Mouse (Mus musculus) neural tube, embryonic 11.5 days (tissue): ENCODE data around the gene Zdhhc5. TPM values are rescaled to one million over a fixed set of nuclear protein-coding genes. Genes with fewer than 3 reads are reported as not detected.

ENCODE experiments used
- ATAC-seq: fragments of 200-750 bp; cut with Nextera tagmentation; 2 replicates; pipeline ENCODE4 v1.8.0; 2017; ENCODE audit warnings: moderate number of reproducible peaks, mild to moderate bottlenecking, moderate TSS enrichment, moderate library complexity; ENCODE audit not compliant: insufficient read depth, low FRiP score, low TSS enrichment
- DNase-seq: peaks from one replicate; pipeline ENCODE4 v3.0.0-alpha.2; 2015; ENCODE audit warnings: low spot score
- H3K27ac ChIP-seq: fragments of 300-500 bp; sonication (generic); 2 replicates; pipeline ENCODE4 v1.5.1; 2014; ENCODE audit warnings: low read depth, mild to moderate bottlenecking, low read length
- H3K27me3 ChIP-seq: fragments of 300-500 bp; sonication (generic); 2 replicates; pipeline ENCODE4 v1.6.1; 2014; ENCODE audit warnings: mild to moderate bottlenecking, low read length, mixed read lengths; ENCODE audit not compliant: control insufficient read depth, insufficient read depth
- H3K36me3 ChIP-seq: fragments of 300-500 bp; sonication (generic); 2 replicates; pipeline ENCODE4 v1.6.1; 2014; ENCODE audit warnings: mild to moderate bottlenecking, low read length, moderate library complexity, mixed read lengths; ENCODE audit not compliant: control insufficient read depth, insufficient read depth
- H3K4me1 ChIP-seq: fragments of 300-500 bp; sonication (generic); 2 replicates; pipeline ENCODE4 v1.6.1; 2014; ENCODE audit warnings: low read length, mixed read lengths; ENCODE audit not compliant: control insufficient read depth, insufficient read depth
- H3K4me2 ChIP-seq: fragments of 300-500 bp; sonication (generic); 2 replicates; pipeline ENCODE4 v1.6.1; 2014; ENCODE audit warnings: low read depth, mild to moderate bottlenecking, moderate library complexity
- H3K4me3 ChIP-seq: fragments of 300-500 bp; sonication (generic); 2 replicates; pipeline ENCODE4 v1.5.1; 2014; ENCODE audit warnings: low read depth, low read length
- H3K9ac ChIP-seq: fragments of 300-500 bp; sonication (generic); 2 replicates; pipeline ENCODE4 v1.6.1; 2014; ENCODE audit warnings: mild to moderate bottlenecking, low read length
- H3K9me3 ChIP-seq: fragments of 300-500 bp; sonication (generic); 2 replicates; pipeline ENCODE4 v1.6.1; 2016; ENCODE audit warnings: low read length; ENCODE audit not compliant: control insufficient read depth
- WGBS: fragments of 180-500 bp; shearing (Covaris S2); extraction: QIAGEN DNeasy Blood & Tissue Kit; methylation state at CpG from one replicate; pipeline ENCODE4 v1.1.7; 2014; 5-methylcytosine and 5-hydroxymethylcytosine counted together
- microRNA counts: library from miRNA; unstranded; fragments of <30 nt; microRNA quantifications from one replicate; lab custom pipeline; 2015
- microRNA-seq: library from miRNA; unstranded; fragments of <30 nt; microRNA quantifications from one replicate; pipeline ENCODE4, GENCODE M21; 2016
- polyA plus RNA-seq: library from polyadenylated mRNA; unstranded; fragments of >200 nt; fragmentation: Nextera tagmentation; extraction: Ambion mirVana; gene quantifications from 2 replicates; pipeline ENCODE4 v1.2.1, GENCODE M21; 2014

Zdhhc5 gene
- polyA plus RNA-seq, 1 experiment from 2014 or later = 27.6 TPM

DNA sequence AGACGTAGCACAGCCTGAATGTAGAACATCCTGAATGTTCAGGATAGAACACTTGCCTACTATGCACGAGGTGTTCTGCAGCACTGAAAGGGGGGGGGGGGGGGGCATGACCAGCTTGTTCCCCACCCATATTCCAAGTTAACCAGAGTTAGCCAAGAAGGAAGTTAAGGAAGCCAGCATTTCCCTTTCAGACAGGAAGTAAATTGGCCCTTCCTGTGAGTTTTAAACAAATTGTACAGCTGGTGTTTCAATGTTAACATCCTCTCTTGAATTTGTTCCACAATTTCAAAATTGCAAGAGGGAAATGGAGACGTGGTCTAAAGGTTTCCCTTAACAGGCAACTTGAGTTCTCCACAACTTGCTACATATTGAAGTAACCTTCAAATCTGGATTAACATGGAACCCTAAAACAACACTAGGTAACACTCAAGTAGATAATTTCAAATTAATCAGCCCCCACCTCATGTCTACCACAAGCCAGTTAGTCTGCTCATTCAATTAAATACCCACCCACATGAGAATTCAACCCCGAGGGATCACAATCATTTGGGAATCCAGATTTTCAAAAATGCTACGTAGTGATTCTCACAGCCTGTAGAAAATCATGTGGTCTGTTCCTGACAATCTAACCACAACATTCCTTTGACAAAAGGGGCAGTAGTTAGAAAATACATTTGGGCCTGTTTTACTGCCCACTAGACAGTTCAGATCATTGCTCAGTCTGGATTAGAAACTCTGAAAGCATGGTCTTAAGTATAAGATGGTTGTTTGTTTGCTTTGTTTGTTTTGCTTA, 76.4 kb downstream of the Zdhhc5 start:
- ATAC-seq = no peak
- Histone ChIP-seq H3K9me3 (no peaks in the 10 kb centered on the region), H3K9ac (no peak overlapping the region), H3K27ac (no peak overlapping the region), H3K36me3 (no peaks in the 10 kb centered on the region), H3K4me1 (peaks cover 27% of the 10 kb centered on the region), H3K27me3 (no peaks in the 10 kb centered on the region), H3K4me3 (no peak overlapping the region), H3K4me2 (no peak overlapping the region)
- 66% methylated on average over 5 of the region's 5 CpGs for WGBS
- DNase-seq = no peak

MicroRNAs encoded within 50 kb of the gene (microRNA counts, 519-probe panel; counts per million panel counts)
- microRNA mmu-miR-130a (lab: Ali Mortazavi, UCI) = 6,727 counts per million, percentile 98 among the panel's probes with 10 or more counts

Small RNA genes within 50 kb of the gene (microRNA-seq; reads per million reads assigned to microRNA genes)
- gene Mir130a = 28,638 reads per million, percentile 98 among the genes with 10 or more reads in this experiment

Other genes with a start within 250 kb of the Zdhhc5 start
- 24.5 and 27.0 TPM in 2 replicates for gene Tfpi, start 238.4 kb downstream of the Zdhhc5 start, polyA plus RNA-seq
- 37.5 and 43.0 TPM in 2 replicates for gene Ctnnd1, start 64.4 kb downstream of the Zdhhc5 start, polyA plus RNA-seq
- 0.21 and 0.27 TPM in 2 replicates for gene Btbd18, start 56.1 kb downstream of the Zdhhc5 start, polyA plus RNA-seq
- 378 and 404 TPM in 2 replicates for gene Selenoh, start 44.4 kb downstream of the Zdhhc5 start, polyA plus RNA-seq
- not detected in 2 replicates for gene Gm28635, start 37.1 kb downstream of the Zdhhc5 start, polyA plus RNA-seq
- gene Med19, start 36.8 kb downstream of the Zdhhc5 start, polyA plus RNA-seq = 59.4 and 59.6 TPM in 2 replicates
- gene Tmx2, start 36.0 kb downstream of the Zdhhc5 start, polyA plus RNA-seq = 180 and 189 TPM in 2 replicates
- 47.2 and 48.5 TPM in 2 replicates for gene Clp1, start 12.2 kb upstream of the Zdhhc5 start, polyA plus RNA-seq
- 10.5 and 12.9 TPM in 2 replicates for gene Ypel4, start 18.9 kb upstream of the Zdhhc5 start, polyA plus RNA-seq
- gene Gm19426, start 28.5 kb upstream of the Zdhhc5 start, polyA plus RNA-seq = 4.5 and 5.1 TPM in 2 replicates
- gene Serping1, start 60.3 kb upstream of the Zdhhc5 start, polyA plus RNA-seq = 30.9 and 31.9 TPM in 2 replicates
- gene Ube2l6, start 83.6 kb upstream of the Zdhhc5 start, polyA plus RNA-seq = 32.8 and 34.9 TPM in 2 replicates
- gene Smtnl1, start 107.5 kb upstream of the Zdhhc5 start, polyA plus RNA-seq = 0.29 TPM in 1 of 2 replicates, not detected in the other
- 53.3 and 56.6 TPM in 2 replicates for gene Timm10, start 111.8 kb upstream of the Zdhhc5 start, polyA plus RNA-seq
- gene Slc43a1, start 123.7 kb upstream of the Zdhhc5 start, polyA plus RNA-seq = 17.8 and 19.1 TPM in 2 replicates
- 7.2 TPM in 2 replicates for gene Rtn4rl2, start 171.5 kb upstream of the Zdhhc5 start, polyA plus RNA-seq
- gene Slc43a3, start 221.4 kb upstream of the Zdhhc5 start, polyA plus RNA-seq = 23.1 and 25.4 TPM in 2 replicates